Mouse (Mus musculus) kidney, embryonic 15.5 days (tissue): Measurements from ENCODE around the gene Plcd3. TPM values are rescaled to one million over a fixed set of nuclear protein-coding genes. Genes with fewer than 3 reads are reported as not detected.
A peak's percentile ranks its signal among the peaks of the same experiment; 100 is the strongest.

Experiments used
- ATAC-seq: fragments of 200-750 bp; cut with Nextera tagmentation; replicated peaks from 2 replicates; pipeline ENCODE4 v1.8.0; 2017; ENCODE audit warnings: moderate TSS enrichment; ENCODE audit not compliant: low FRiP score
- H3K27ac ChIP-seq: fragments of 300-500 bp; sonication (generic); 2 replicates; pipeline ENCODE4 v1.5.1; 2015; ENCODE audit warnings: mild to moderate bottlenecking, inconsistent platforms
- H3K27me3 ChIP-seq: fragments of 300-500 bp; sonication (generic); 2 replicates; pipeline ENCODE4 v1.6.1; 2015; ENCODE audit warnings: inconsistent platforms
- H3K36me3 ChIP-seq: fragments of 300-500 bp; sonication (generic); 2 replicates; pipeline ENCODE4 v1.6.1; 2015; ENCODE audit warnings: inconsistent platforms
- H3K4me1 ChIP-seq: fragments of 300-500 bp; sonication (generic); 2 replicates; pipeline ENCODE4 v1.6.1; 2015; ENCODE audit warnings: inconsistent platforms
- H3K4me2 ChIP-seq: fragments of 300-500 bp; sonication (generic); 2 replicates; pipeline ENCODE4 v1.6.1; 2015; ENCODE audit warnings: moderate library complexity, mild to moderate bottlenecking, inconsistent platforms
- H3K4me3 ChIP-seq: fragments of 300-500 bp; sonication (generic); replicated peaks from 2 replicates; pipeline ENCODE4 v1.5.1; 2015; ENCODE audit warnings: mild to moderate bottlenecking, inconsistent platforms
- H3K9ac ChIP-seq: fragments of 300-500 bp; sonication (generic); 2 replicates; pipeline ENCODE4 v1.6.1; 2015; ENCODE audit warnings: mild to moderate bottlenecking, inconsistent platforms
- H3K9me3 ChIP-seq: fragments of 300-500 bp; sonication (generic); replicated peaks from 2 replicates; pipeline ENCODE4 v1.6.1; 2016; ENCODE audit warnings: inconsistent platforms
- WGBS: fragments of 180-500 bp; shearing (Covaris S2); methylation state at CpG from one replicate; pipeline ENCODE4 v1.1.7; 2015; ENCODE audit warnings: mixed read lengths; 5-methylcytosine and 5-hydroxymethylcytosine counted together
- polyA plus RNA-seq: library from polyadenylated mRNA; unstranded; fragments of >200 nt; fragmentation: Nextera tagmentation; extraction: Ambion mirVana; gene quantifications from 2 replicates; pipeline ENCODE4 v1.2.1, GENCODE M21; 2015

Gene Plcd3
- polyA plus RNA-seq, 1 experiment from 2014 or later, result 6.2 TPM

- Histone ChIP-seq H3K4me1 (peaks cover 61% of the 10 kb centered on the region), H3K4me2 (peak overlapping the region; percentile 14; the same call in 1 of the 2 replicates), H3K9ac (no peak overlapping the region; the same call in 1 of the 2 replicates), H3K27me3 (peaks cover 30% of the 10 kb centered on the region; the same call in 1 of the 2 replicates), H3K27ac (0 out of 2 replicates have a peak overlapping the region, but pooled peaks have one; percentile 64), H3K9me3 (no peaks in the 10 kb centered on the region), H3K4me3 (no peak overlapping the region), H3K36me3 (no peaks in the 10 kb centered on the region)
- WGBS, result 75% methylated on average over 7 of the region's 7 CpGs
- no peak for ATAC-seq
These were observed 3.0 kb upstream of the Plcd3 start for GRCm38 (mm10) chr11:103104469-103104868.

- peaks cover 69% of the 10 kb centered on the region for H3K4me1 ChIP-seq
- H3K9ac ChIP-seq, result 0 out of 2 replicates have a peak overlapping the region, but pooled peaks have one; percentile 44
- H3K27me3 ChIP-seq, result peaks cover 30% of the 10 kb centered on the region; the same call in 1 of the 2 replicates
- no peaks in the 10 kb centered on the region for H3K9me3 ChIP-seq
- ATAC-seq, result no peak
- peak overlapping the region; percentile 66; the same call in 1 of the 2 replicates for H3K27ac ChIP-seq
- H3K4me3 ChIP-seq, result peak overlapping the region; percentile 66
- H3K4me2 ChIP-seq, result peak overlapping the region; percentile 95
- no peaks in the 10 kb centered on the region for H3K36me3 ChIP-seq
- 62% methylated on average over 8 of the region's 8 CpGs for WGBS
These were observed 2.2 kb upstream of the Plcd3 start for GRCm38 (mm10) chr11:103103621-103104020.

- 1% methylated on average over 35 of the region's 35 CpGs for WGBS
- peak; percentile 89 for ATAC-seq
- Histone ChIP-seq H3K4me2 (peak overlapping the region; percentile 95), H3K27me3 (peaks cover 30% of the 10 kb centered on the region; the same call in 1 of the 2 replicates), H3K27ac (peak overlapping the region; percentile 66), H3K4me3 (peak overlapping the region; percentile 66), H3K9me3 (no peaks in the 10 kb centered on the region), H3K36me3 (no peaks in the 10 kb centered on the region), H3K4me1 (peaks cover 76% of the 10 kb centered on the region), H3K9ac (peak overlapping the region; percentile 44)
These were observed 1.4 kb upstream of the Plcd3 start for GRCm38 (mm10) chr11:103102725-103103349.

GRCm38 (mm10) chr11:103101866-103102501 is 526 bp upstream of the Plcd3 start:
- H3K9ac ChIP-seq, result peak overlapping the region; percentile 68
- ATAC-seq, result no peak
- H3K27ac ChIP-seq, result no peak overlapping the region
- H3K36me3 ChIP-seq, result no peaks in the 10 kb centered on the region
- H3K4me1 ChIP-seq, result peaks cover 84% of the 10 kb centered on the region
- peaks cover 30% of the 10 kb centered on the region; the same call in 1 of the 2 replicates for H3K27me3 ChIP-seq
- 2% methylated on average over 30 of the region's 30 CpGs for WGBS
- H3K9me3 ChIP-seq, result no peaks in the 10 kb centered on the region
- H3K4me3 ChIP-seq, result peak overlapping the region; percentile 66
- H3K4me2 ChIP-seq, result peak overlapping the region; percentile 95

- H3K9ac ChIP-seq, result no peak overlapping the region
- H3K27me3 ChIP-seq, result peaks cover 28% of the 10 kb centered on the region; the same call in 1 of the 2 replicates
- H3K9me3 ChIP-seq, result no peaks in the 10 kb centered on the region
- H3K27ac ChIP-seq, result no peak overlapping the region; the same call in 1 of the 2 replicates
- no peak for ATAC-seq
- peak overlapping the region; percentile 95 for H3K4me2 ChIP-seq
- 43% methylated on average over 8 of the region's 8 CpGs for WGBS
- H3K4me1 ChIP-seq, result peaks cover 81% of the 10 kb centered on the region
- H3K36me3 ChIP-seq, result no peaks in the 10 kb centered on the region
- peak overlapping the region; percentile 66 for H3K4me3 ChIP-seq
These were observed 1.1 kb downstream of the Plcd3 start for GRCm38 (mm10) chr11:103100361-103100760.

GRCm38 (mm10) chr11:103099352-103099940 is 2.0 kb downstream of the Plcd3 start:
- H3K27ac ChIP-seq, result peak overlapping the region; percentile 54; the same call in 1 of the 2 replicates
- peak overlapping the region; percentile 95 for H3K4me2 ChIP-seq
- peaks cover 24% of the 10 kb centered on the region; the same call in 1 of the 2 replicates for H3K27me3 ChIP-seq
- H3K9ac ChIP-seq, result 0 out of 2 replicates have a peak overlapping the region, but pooled peaks have one; percentile 4
- H3K9me3 ChIP-seq, result no peaks in the 10 kb centered on the region
- H3K4me1 ChIP-seq, result peaks cover 84% of the 10 kb centered on the region
- H3K4me3 ChIP-seq, result no peak overlapping the region
- H3K36me3 ChIP-seq, result no peaks in the 10 kb centered on the region
- ATAC-seq, result no peak
- 36% methylated on average over 12 of the region's 12 CpGs for WGBS

GRCm38 (mm10) chr11:103098531-103099190 is 2.8 kb downstream of the Plcd3 start:
- Histone ChIP-seq H3K9me3 (no peaks in the 10 kb centered on the region), H3K4me1 (peaks cover 86% of the 10 kb centered on the region), H3K27me3 (peaks cover 21% of the 10 kb centered on the region; the same call in 1 of the 2 replicates), H3K27ac (peak overlapping the region; percentile 54), H3K36me3 (no peaks in the 10 kb centered on the region), H3K4me2 (no peak overlapping the region), H3K9ac (no peak overlapping the region), H3K4me3 (no peak overlapping the region)
- WGBS, result 44% methylated on average over 11 of the region's 11 CpGs
- ATAC-seq, result no peak

- Histone ChIP-seq H3K36me3 (no peaks in the 10 kb centered on the region), H3K27me3 (peaks cover 21% of the 10 kb centered on the region; the same call in 1 of the 2 replicates), H3K4me1 (peaks cover 75% of the 10 kb centered on the region), H3K4me3 (peak overlapping the region; percentile 11; the same call in 1 of the 2 replicates), H3K9me3 (no peaks in the 10 kb centered on the region), H3K27ac (peak overlapping the region; percentile 76), H3K9ac (peak overlapping the region; percentile 10; the same call in 1 of the 2 replicates), H3K4me2 (peak overlapping the region; percentile 42)
- 0 out of 2 replicates have a peak, but pooled peaks have one; percentile 3 for ATAC-seq
- 21% methylated on average over 22 of the region's 22 CpGs for WGBS
These were observed 4.2 kb downstream of the Plcd3 start for GRCm38 (mm10) chr11:103096979-103097894.

- Histone ChIP-seq H3K4me2 (no peak overlapping the region), H3K4me1 (peaks cover 61% of the 10 kb centered on the region), H3K27me3 (peaks cover 12% of the 10 kb centered on the region; the same call in 1 of the 2 replicates), H3K4me3 (no peak overlapping the region), H3K9ac (no peak overlapping the region), H3K36me3 (no peaks in the 10 kb centered on the region), H3K9me3 (no peaks in the 10 kb centered on the region), H3K27ac (no peak overlapping the region)
- 91% methylated on average over 6 of the region's 6 CpGs for WGBS
- no peak for ATAC-seq
These were observed 5.7 kb downstream of the Plcd3 start for GRCm38 (mm10) chr11:103095801-103096200.

- no peaks in the 10 kb centered on the region for H3K9me3 ChIP-seq
- H3K36me3 ChIP-seq, result no peaks in the 10 kb centered on the region
- H3K27ac ChIP-seq, result peak overlapping the region; percentile 48
- no peak overlapping the region for H3K9ac ChIP-seq
- peak; percentile 27; the same call in 1 of the 2 replicates for ATAC-seq
- H3K4me1 ChIP-seq, result peaks cover 55% of the 10 kb centered on the region
- no peak overlapping the region for H3K4me2 ChIP-seq
- WGBS, result 47% methylated on average over 9 of the region's 9 CpGs
- H3K4me3 ChIP-seq, result no peak overlapping the region
- peaks cover 6% of the 10 kb centered on the region; the same call in 1 of the 2 replicates for H3K27me3 ChIP-seq
These were observed 6.3 kb downstream of the Plcd3 start for GRCm38 (mm10) chr11:103095107-103095670.
